Mouse (Mus musculus): ENCODE measurements around the gene Sun2. TPM values are rescaled to one million over a fixed set of nuclear protein-coding genes. Genes with fewer than 3 reads are reported as not detected.

The Sun2 gene
- polyA plus RNA-seq, 1 experiment from 2014 or later, result 8.1 TPM

- no peak for ATAC-seq
- H3K9me3 ChIP-seq (replicated peaks), result no peaks in the 10 kb centered on the region
- 90% methylated on average over 16 of the region's 16 CpGs for WGBS
- no peak overlapping the region for H3K4me2 ChIP-seq
- peak overlapping the region; percentile 66 for H3K27ac ChIP-seq
- no peaks in the 10 kb centered on the region for H3K27me3 ChIP-seq
- H3K4me3 ChIP-seq, result no peak overlapping the region
- no peak overlapping the region for H3K9ac ChIP-seq
- peaks cover 69% of the 10 kb centered on the region for H3K4me1 ChIP-seq
- peaks cover 31% of the 10 kb centered on the region for H3K36me3 ChIP-seq (ENCODE audit: poor library complexity, severe bottlenecking)
These were observed 25.1 kb upstream of the Sun2 start for GRCm38 (mm10) chr15:79767327-79767961.

DNA sequence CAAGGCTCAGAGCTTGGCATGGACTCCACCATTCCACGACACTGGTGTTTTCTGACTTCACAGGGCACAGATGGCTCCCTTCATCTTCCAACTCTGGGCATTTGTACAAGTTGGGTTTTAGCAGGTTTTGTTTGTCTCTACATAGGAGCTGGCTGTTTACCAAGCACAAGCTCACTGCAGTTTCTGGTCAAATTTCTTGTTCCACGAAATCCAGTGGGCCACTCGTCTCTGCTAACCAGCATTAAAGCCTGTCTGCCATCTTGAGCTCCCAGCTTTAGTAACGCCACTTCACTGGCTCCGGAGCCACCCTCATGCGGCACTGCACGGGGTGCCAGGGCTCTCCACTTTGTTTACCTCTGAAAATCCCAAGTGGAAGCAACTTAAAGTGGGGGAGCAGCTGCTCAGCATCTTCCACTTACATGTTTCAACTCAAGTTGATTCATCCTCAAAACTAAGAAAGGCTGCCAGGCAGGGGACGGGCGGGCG is 24.3 kb upstream of the Sun2 start:
- peak overlapping the region; percentile 66 for H3K27ac ChIP-seq
- peaks cover 65% of the 10 kb centered on the region for H3K4me1 ChIP-seq
- no peak overlapping the region for H3K4me2 ChIP-seq
- H3K27me3 ChIP-seq, result no peaks in the 10 kb centered on the region
- H3K9ac ChIP-seq, result no peak overlapping the region
- ATAC-seq, result no peak
- 81% methylated on average over 10 of the region's 10 CpGs for WGBS
- H3K4me3 ChIP-seq, result no peak overlapping the region
- H3K36me3 ChIP-seq (ENCODE audit: poor library complexity, severe bottlenecking), result peaks cover 39% of the 10 kb centered on the region
- H3K9me3 ChIP-seq (replicated peaks), result no peaks in the 10 kb centered on the region

GRCm38 (mm10) chr15:79766168-79766567 is 23.8 kb upstream of the Sun2 start:
- peaks cover 60% of the 10 kb centered on the region for H3K4me1 ChIP-seq
- ATAC-seq, result no peak
- 72% methylated on average over 10 of the region's 10 CpGs for WGBS

GRCm38 (mm10) chr15:79765361-79765760 is 23.0 kb upstream of the Sun2 start:
- 86% methylated on average over 2 of the region's 2 CpGs for WGBS
- H3K4me2 ChIP-seq, result no peak overlapping the region
- ATAC-seq, result no peak
- peaks cover 41% of the 10 kb centered on the region for H3K36me3 ChIP-seq (ENCODE audit: poor library complexity, severe bottlenecking)
- H3K9ac ChIP-seq, result no peak overlapping the region
- H3K9me3 ChIP-seq (replicated peaks), result no peaks in the 10 kb centered on the region
- 0 out of 2 replicates have a peak overlapping the region, but pooled peaks have one; percentile 40 for H3K27ac ChIP-seq
- H3K4me1 ChIP-seq, result peaks cover 52% of the 10 kb centered on the region
- no peak overlapping the region for H3K4me3 ChIP-seq
- H3K27me3 ChIP-seq, result no peaks in the 10 kb centered on the region

More at GRCm38 (mm10) chr15:79766168-79766567, 23.8 kb upstream of the Sun2 start:
- H3K9ac ChIP-seq, result no peak overlapping the region
- no peaks in the 10 kb centered on the region for H3K9me3 ChIP-seq (replicated peaks)
- H3K4me3 ChIP-seq, result no peak overlapping the region
- H3K27me3 ChIP-seq, result no peaks in the 10 kb centered on the region
- H3K4me2 ChIP-seq, result no peak overlapping the region
- peaks cover 41% of the 10 kb centered on the region for H3K36me3 ChIP-seq (ENCODE audit: poor library complexity, severe bottlenecking)
- H3K27ac ChIP-seq, result peak overlapping the region; percentile 66; the same call in 1 of the 2 replicates

DNA sequence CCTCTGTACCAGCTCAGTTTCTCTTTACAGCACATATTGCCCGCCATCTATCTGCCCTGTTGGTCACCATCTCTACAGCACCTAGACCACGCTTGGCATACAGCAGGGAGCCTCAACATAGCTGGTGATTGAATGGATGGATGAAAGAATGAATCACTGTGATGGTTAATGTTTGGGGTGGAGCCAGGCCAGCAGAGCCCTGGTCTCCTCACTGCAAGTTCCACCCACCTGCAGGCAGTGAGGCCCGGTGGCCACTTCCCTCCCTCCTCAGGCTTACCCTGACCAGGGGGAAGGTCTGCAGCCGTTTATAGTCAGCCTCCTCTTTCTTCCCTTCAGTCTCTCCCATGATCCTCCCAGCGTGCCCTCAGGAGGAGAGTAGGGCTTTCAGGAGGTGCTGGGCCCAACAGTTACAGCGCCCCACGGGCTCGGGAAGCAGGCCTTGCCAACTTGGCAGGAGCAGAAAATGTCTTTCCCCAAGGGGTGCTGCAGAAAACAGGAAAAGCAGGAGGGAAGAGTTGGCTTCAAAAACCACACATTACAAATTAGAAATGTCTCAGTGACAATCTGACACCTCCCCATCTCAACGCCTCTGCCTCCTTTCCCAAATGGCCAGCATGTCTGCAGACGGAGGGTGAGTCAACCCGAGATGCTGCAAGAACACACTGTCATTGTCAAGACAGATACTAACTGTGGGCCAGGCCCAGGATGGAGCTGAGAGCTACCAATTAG is 22.4 kb upstream of the Sun2 start:
- Histone ChIP-seq H3K27me3 (no peaks in the 10 kb centered on the region), H3K4me3 (no peak overlapping the region), H3K36me3 (ENCODE audit: poor library complexity, severe bottlenecking) (peaks cover 41% of the 10 kb centered on the region), H3K27ac (0 out of 2 replicates have a peak overlapping the region, but pooled peaks have one; percentile 40), H3K4me1 (peaks cover 46% of the 10 kb centered on the region), H3K9me3 (replicated peaks) (no peaks in the 10 kb centered on the region), H3K9ac (no peak overlapping the region), H3K4me2 (no peak overlapping the region)
- 83% methylated on average over 11 of the region's 11 CpGs for WGBS
- no peak for ATAC-seq

GRCm38 (mm10) chr15:79763601-79764246 is 21.4 kb upstream of the Sun2 start:
- Histone ChIP-seq H3K27ac (no peak overlapping the region; the same call in 1 of the 2 replicates), H3K4me3 (no peak overlapping the region), H3K27me3 (no peaks in the 10 kb centered on the region), H3K9ac (0 out of 2 replicates have a peak overlapping the region, but pooled peaks have one; percentile 21), H3K9me3 (replicated peaks) (no peaks in the 10 kb centered on the region), H3K36me3 (ENCODE audit: poor library complexity, severe bottlenecking) (peaks cover 41% of the 10 kb centered on the region), H3K4me2 (no peak overlapping the region), H3K4me1 (peaks cover 40% of the 10 kb centered on the region)
- WGBS, result 87% methylated on average over 7 of the region's 7 CpGs
- ATAC-seq, result no peak

- H3K36me3 ChIP-seq (ENCODE audit: poor library complexity, severe bottlenecking), result peaks cover 41% of the 10 kb centered on the region
- H3K9me3 ChIP-seq (replicated peaks), result no peaks in the 10 kb centered on the region
- H3K9ac ChIP-seq, result no peak overlapping the region
- no peak overlapping the region for H3K4me3 ChIP-seq
- WGBS, result 93% methylated on average over 9 of the region's 9 CpGs
- peaks cover 36% of the 10 kb centered on the region for H3K4me1 ChIP-seq
- no peak overlapping the region; the same call in 1 of the 2 replicates for H3K27ac ChIP-seq
- no peak for ATAC-seq
- no peak overlapping the region for H3K4me2 ChIP-seq
- H3K27me3 ChIP-seq, result no peaks in the 10 kb centered on the region
These were observed 20.7 kb upstream of the Sun2 start for GRCm38 (mm10) chr15:79763001-79763400.

GRCm38 (mm10) chr15:79760956-79761355 is 18.6 kb upstream of the Sun2 start:
- H3K4me3 ChIP-seq, result no peak overlapping the region
- no peak for ATAC-seq
- H3K27ac ChIP-seq, result no peak overlapping the region
- no peaks in the 10 kb centered on the region for H3K9me3 ChIP-seq (replicated peaks)
- peaks cover 29% of the 10 kb centered on the region for H3K4me1 ChIP-seq
- no peak overlapping the region for H3K4me2 ChIP-seq
- H3K36me3 ChIP-seq (ENCODE audit: poor library complexity, severe bottlenecking), result peaks cover 41% of the 10 kb centered on the region
- H3K27me3 ChIP-seq, result no peaks in the 10 kb centered on the region
- H3K9ac ChIP-seq, result no peak overlapping the region
- WGBS, result 88% methylated on average over 6 of the region's 6 CpGs

DNA sequence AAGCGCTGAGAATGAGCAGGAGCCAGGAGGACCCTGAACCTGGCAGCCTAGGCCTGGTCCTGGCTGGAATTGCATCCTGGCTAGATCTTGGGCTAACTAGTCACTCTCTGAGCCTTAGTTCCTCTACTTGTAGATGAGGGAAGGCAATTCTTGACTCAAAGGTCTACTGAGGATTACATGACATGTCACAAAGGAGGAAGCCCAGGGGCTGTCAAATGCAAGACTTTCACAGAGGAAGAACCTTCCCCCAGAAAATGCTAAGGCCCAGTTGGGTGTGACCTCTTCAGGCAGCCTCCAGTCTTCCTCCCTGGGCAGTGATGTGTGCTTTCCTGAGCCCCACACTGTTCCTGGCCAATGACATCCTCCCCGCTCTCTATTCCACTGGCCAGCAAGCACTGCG is 14.8 kb upstream of the Sun2 start:
- Histone ChIP-seq H3K4me1 (peaks cover 9% of the 10 kb centered on the region), H3K27me3 (no peaks in the 10 kb centered on the region), H3K27ac (no peak overlapping the region), H3K4me2 (no peak overlapping the region), H3K4me3 (no peak overlapping the region), H3K9me3 (replicated peaks) (no peaks in the 10 kb centered on the region), H3K36me3 (ENCODE audit: poor library complexity, severe bottlenecking) (peaks cover 7% of the 10 kb centered on the region), H3K9ac (no peak overlapping the region)
- WGBS, result 87% methylated on average over 3 of the region's 3 CpGs
- no peak for ATAC-seq

- Histone ChIP-seq H3K9ac (no peak overlapping the region), H3K4me1 (peaks cover 9% of the 10 kb centered on the region), H3K4me2 (no peak overlapping the region), H3K36me3 (ENCODE audit: poor library complexity, severe bottlenecking) (no peaks in the 10 kb centered on the region), H3K9me3 (replicated peaks) (no peaks in the 10 kb centered on the region), H3K4me3 (no peak overlapping the region), H3K27me3 (no peaks in the 10 kb centered on the region), H3K27ac (peak overlapping the region; percentile 10; the same call in 1 of the 2 replicates)
- ATAC-seq, result no peak
- 75% methylated on average over 8 of the region's 8 CpGs for WGBS
These were observed 13.8 kb upstream of the Sun2 start for GRCm38 (mm10) chr15:79755977-79756625.

DNA sequence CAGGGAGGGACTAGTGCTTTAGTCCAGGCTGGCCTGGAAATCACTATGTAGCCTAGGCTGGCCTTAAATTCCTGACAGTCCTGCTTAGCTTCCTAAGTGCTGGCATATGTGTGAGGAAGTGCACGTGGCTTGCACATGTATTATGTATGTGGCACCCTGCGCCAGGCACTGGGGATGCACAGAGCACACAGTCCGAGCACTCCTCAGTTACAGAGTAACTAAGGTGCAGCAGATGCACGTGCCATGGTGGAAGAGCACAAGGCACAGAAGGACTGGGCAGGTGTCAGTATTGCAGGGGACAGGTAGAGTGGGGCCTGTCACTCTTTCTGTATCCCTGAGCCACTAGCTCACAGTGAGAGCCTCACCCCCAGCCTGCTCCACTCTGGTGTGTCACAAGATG is 12.8 kb upstream of the Sun2 start:
- 91% methylated on average over 4 of the region's 4 CpGs for WGBS
- H3K4me3 ChIP-seq, result no peak overlapping the region
- ATAC-seq, result no peak

More for the DNA sequence above, 12.8 kb upstream of the Sun2 start:
- Histone ChIP-seq H3K27ac (no peak overlapping the region), H3K4me2 (no peak overlapping the region), H3K9me3 (replicated peaks) (no peaks in the 10 kb centered on the region), H3K4me1 (peaks cover 9% of the 10 kb centered on the region), H3K36me3 (ENCODE audit: poor library complexity, severe bottlenecking) (no peaks in the 10 kb centered on the region), H3K9ac (no peak overlapping the region), H3K27me3 (no peaks in the 10 kb centered on the region)
